Mouse (Mus musculus) adipocyte (in vitro differentiated cells): ENCODE results near the gene Macrod2.

Experiments used
- DNase-seq: peaks from one replicate; pipeline ENCODE4 v3.0.0-alpha.2; 2016; ENCODE audit warnings: low spot score

Macrod2 gene

GRCm38 (mm10) chr2:141073981-141074855 is 679.1 kb downstream of the Macrod2 start:
- no peak for DNase-seq

- no peak for DNase-seq
Observed at GRCm38 (mm10) chr2:141078221-141078620, 683.1 kb downstream of the Macrod2 start.

GRCm38 (mm10) chr2:141091320-141091719 is 696.2 kb downstream of the Macrod2 start:
- DNase-seq, result peak; percentile 8

GRCm38 (mm10) chr2:141117579-141117978 is 722.5 kb downstream of the Macrod2 start:
- DNase-seq, result no peak

GRCm38 (mm10) chr2:141123875-141124274 is 728.8 kb downstream of the Macrod2 start:
- DNase-seq, result no peak

- no peak for DNase-seq
Observed at GRCm38 (mm10) chr2:141125638-141126037, 730.5 kb downstream of the Macrod2 start.

GRCm38 (mm10) chr2:141142266-141142665 is 747.2 kb downstream of the Macrod2 start:
- no peak for DNase-seq

GRCm38 (mm10) chr2:141152011-141152772 is 757.1 kb downstream of the Macrod2 start:
- no peak for DNase-seq

- no peak for DNase-seq
Observed at GRCm38 (mm10) chr2:141155972-141156371, 760.9 kb downstream of the Macrod2 start.

- DNase-seq, result no peak
Observed at GRCm38 (mm10) chr2:141156979-141157593, 762.0 kb downstream of the Macrod2 start.

- no peak for DNase-seq
Observed at GRCm38 (mm10) chr2:141158161-141158560, 763.1 kb downstream of the Macrod2 start.

- no peak for DNase-seq
Observed at GRCm38 (mm10) chr2:141163918-141164317, 768.8 kb downstream of the Macrod2 start.

GRCm38 (mm10) chr2:141169586-141169985 is 774.5 kb downstream of the Macrod2 start:
- DNase-seq, result peak; percentile 49

GRCm38 (mm10) chr2:141173167-141173566 is 778.1 kb downstream of the Macrod2 start:
- no peak for DNase-seq

- no peak for DNase-seq
Observed at GRCm38 (mm10) chr2:141173607-141174006, 778.5 kb downstream of the Macrod2 start.

- no peak for DNase-seq
Observed at GRCm38 (mm10) chr2:141180656-141181055, 785.5 kb downstream of the Macrod2 start.

GRCm38 (mm10) chr2:141182034-141182759 is 787.1 kb downstream of the Macrod2 start:
- no peak for DNase-seq

- no peak for DNase-seq
Observed at GRCm38 (mm10) chr2:141194476-141194875, 799.4 kb downstream of the Macrod2 start.

- DNase-seq, result no peak
Observed at GRCm38 (mm10) chr2:141200481-141200880, 805.4 kb downstream of the Macrod2 start.

- no peak for DNase-seq
Observed at GRCm38 (mm10) chr2:141201303-141202014, 806.4 kb downstream of the Macrod2 start.

- no peak for DNase-seq
Observed at GRCm38 (mm10) chr2:141202015-141202364, 806.9 kb downstream of the Macrod2 start.
